Mouse (Mus musculus) urinary bladder, postnatal 36 days (tissue): Measurements from ENCODE around the gene Irf2bpl.

ENCODE experiments used
- DNase-seq, 2 experiments: peaks; one replicate each; pipeline ENCODE4 v3.0.0; 2022; ENCODE audit warnings: low spot score in 2 of 2, mixed read lengths in 1 of 2

The Irf2bpl gene

GRCm38 (mm10) chr12:86859924-86860790 is 24.4 kb downstream of the Irf2bpl start:
- no peak for DNase-seq

DNA sequence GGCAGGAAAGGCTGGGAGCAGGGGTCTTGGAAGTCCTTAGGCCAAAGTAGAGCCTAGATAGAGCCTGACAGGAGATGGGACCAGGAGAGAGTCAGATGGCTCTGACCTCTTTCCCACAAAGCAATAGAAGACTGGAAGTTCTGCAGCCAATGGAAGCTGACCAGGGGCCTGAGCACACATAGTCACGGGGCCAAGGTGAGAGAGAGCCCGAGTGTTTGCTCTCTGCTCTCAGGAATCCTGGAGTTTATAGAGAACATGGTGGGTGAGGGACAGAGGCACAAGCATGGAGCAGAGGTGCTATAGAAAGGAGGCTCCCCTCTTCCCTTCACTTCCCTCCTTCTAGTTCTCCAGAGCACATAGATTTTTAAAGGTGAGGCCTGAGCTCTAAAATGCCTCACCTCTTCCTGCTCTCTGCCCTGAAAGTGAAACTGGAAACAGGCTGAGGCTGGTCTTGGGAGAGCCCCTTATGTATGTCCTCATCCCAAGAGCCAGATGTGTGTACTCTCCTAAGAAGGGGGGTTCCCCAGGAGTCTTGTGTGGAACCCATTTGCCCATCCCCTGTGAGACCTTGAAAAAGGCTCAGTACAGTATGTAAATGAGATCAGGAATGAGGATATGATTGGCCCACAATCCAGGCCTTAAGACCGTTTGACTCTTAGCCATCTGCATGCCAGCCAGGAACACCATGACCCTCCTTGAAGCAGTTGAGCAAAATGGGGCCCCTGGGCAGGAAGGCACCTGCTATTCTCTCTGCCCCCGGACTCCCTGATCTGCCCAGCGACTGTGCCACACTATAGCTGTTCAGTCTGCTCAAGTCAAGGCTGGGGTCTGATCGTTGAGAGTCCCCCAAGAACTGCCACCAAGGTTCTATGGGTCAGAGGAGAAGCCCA is 25.4 kb downstream of the Irf2bpl start:
- no peak for DNase-seq

DNA sequence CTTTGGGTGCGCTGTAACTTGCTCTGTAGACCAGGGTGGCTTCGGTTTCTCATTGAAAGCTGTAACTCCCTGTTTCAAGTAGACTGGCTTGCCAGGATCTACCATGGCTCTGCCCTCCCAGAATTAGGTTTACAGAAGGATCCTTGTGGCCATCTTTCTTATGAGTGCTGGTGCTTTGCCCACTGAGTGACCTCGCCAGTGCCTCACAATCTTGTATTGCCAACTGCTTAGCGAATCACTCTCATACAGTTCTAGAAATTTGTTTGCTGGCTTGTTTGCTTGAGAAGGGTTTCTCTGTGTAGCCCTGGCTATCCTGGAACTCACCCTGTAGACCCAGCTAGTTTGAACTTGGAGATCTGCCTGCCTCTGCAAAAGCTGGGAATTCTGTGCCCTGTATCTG is 26.1 kb downstream of the Irf2bpl start:
- no peak for DNase-seq

DNA sequence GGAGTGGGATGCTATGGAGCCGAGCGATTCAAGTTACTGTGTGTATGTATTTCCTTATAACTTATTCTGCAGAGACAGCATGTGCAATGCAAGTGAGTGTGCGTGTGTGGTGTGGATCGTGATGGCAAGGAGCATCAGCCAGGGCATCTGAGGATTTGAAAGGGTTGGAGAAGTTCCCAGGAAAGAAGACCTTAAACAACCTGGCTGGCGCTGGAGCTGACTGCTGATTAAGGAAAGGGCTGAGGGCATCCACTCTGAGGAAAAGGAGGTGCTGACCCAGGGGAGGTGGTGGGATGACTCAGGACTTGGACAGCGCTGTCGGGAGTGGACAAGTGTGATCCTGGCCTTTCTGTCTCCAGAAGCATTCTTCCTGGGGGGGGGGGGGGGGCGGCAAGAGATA is 27.3 kb downstream of the Irf2bpl start:
- no peak for DNase-seq

- peak in 1 of 2 experiments; percentile 65 for DNase-seq
Observed at GRCm38 (mm10) chr12:86855670-86856069, 28.9 kb downstream of the Irf2bpl start.

- no peak for DNase-seq
Observed at GRCm38 (mm10) chr12:86853516-86853915, 31.1 kb downstream of the Irf2bpl start.

GRCm38 (mm10) chr12:86851313-86851712 is 33.3 kb downstream of the Irf2bpl start:
- no peak for DNase-seq

DNA sequence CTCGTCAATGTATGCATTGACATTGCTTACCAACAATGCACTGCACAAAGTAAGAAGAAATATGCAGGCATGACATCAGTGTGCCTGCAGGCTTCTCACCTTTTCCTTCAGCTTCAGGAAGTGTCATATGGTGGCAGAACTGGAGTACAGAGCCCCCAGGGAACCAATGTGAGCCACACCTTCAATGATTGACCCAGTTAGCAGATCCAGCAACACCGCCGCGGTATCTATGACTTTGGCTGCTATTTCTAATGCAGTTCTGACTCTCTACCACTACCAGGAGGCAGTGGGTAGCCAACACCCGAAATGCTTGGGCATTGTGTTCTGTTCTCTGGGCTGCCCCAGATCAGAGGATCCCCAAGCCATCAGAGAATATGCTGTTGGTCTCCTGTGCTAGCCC is 33.9 kb downstream of the Irf2bpl start:
- DNase-seq: no peak

DNA sequence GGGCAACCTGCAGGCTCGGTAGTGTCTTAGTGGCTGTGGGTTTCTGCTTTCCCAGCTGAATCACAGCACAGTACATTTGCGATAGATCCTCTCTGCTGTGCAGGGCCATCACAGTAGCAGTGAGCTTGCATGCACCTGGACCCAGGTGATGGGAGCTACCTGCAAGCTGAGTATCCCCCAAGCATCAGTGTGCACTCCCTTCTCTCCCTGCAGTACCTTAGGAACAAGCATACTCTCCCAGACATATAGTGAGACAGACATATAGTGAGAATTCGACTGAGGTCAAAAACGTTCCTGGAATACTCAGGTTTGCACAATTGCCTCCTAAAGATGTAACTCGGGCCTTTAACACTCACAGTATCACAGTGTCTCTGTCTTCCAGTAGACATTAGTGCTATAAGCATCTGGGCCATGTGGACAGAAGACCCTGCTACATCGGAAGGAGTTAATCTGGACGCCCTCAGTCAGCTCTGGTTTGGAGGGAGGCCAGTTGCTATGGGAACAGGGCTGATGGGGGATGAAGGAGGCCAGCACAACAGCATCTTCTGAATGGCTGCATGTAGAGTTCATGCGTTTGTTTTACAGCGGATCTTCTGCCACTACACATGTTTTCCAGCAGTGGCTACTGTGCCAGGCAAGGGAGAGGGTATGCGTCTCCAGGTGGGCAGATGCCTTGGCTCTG is 34.5 kb downstream of the Irf2bpl start:
- no peak for DNase-seq

- DNase-seq: no peak
Observed at GRCm38 (mm10) chr12:86842866-86843459, 41.6 kb downstream of the Irf2bpl start.

DNA sequence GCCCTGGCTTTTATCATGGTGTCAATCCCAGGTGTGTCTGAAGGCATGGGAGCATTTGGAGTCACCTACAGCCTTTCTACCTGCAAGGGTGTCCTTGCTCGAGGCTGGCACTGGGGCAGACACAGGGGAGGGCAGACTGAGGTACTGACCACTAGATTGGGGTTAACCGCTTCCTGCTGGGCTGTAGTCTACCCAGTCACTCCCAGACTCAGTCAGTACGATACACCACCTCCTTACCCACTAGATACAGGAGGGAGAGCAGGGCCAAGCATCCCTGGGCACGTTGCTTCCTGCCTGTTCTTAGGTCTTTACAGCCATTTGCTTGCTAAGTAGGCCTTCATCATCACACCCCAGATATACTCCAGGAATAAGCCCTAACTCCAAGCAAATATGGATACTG is 44.1 kb downstream of the Irf2bpl start:
- DNase-seq: no peak

- peak in 1 of 2 experiments; percentile 34 for DNase-seq
Observed at GRCm38 (mm10) chr12:86838181-86838580, 46.4 kb downstream of the Irf2bpl start.

- peak; percentile 89 to 94 for DNase-seq
Observed at GRCm38 (mm10) chr12:86836431-86837047, 48.1 kb downstream of the Irf2bpl start.

- no peak for DNase-seq
Observed at GRCm38 (mm10) chr12:86835899-86836298, 48.7 kb downstream of the Irf2bpl start.

DNA sequence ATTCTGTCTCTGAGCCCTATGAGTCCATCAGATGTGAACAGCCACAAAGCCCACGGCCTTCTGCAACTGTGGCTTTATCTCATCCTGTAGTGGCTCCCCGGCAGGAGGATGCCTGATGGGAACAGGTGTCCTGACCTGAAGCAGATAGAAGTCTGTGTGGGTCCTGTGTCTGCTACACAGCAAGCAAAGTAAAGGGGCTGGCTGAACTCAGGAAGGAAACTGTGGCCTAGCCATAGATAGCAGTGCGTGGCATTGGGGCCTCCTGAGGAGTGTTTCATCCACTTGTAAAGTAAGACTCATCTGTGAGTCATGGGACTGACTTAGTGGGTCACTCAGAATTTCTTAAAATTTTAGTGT is 50.2 kb downstream of the Irf2bpl start:
- no peak for DNase-seq

GRCm38 (mm10) chr12:86833711-86834415 is 50.7 kb downstream of the Irf2bpl start:
- peak; percentile 84 to 92 for DNase-seq

- peak in 1 of 2 experiments; percentile 26 for DNase-seq
Observed at GRCm38 (mm10) chr12:86832551-86833182, 51.9 kb downstream of the Irf2bpl start.

DNA sequence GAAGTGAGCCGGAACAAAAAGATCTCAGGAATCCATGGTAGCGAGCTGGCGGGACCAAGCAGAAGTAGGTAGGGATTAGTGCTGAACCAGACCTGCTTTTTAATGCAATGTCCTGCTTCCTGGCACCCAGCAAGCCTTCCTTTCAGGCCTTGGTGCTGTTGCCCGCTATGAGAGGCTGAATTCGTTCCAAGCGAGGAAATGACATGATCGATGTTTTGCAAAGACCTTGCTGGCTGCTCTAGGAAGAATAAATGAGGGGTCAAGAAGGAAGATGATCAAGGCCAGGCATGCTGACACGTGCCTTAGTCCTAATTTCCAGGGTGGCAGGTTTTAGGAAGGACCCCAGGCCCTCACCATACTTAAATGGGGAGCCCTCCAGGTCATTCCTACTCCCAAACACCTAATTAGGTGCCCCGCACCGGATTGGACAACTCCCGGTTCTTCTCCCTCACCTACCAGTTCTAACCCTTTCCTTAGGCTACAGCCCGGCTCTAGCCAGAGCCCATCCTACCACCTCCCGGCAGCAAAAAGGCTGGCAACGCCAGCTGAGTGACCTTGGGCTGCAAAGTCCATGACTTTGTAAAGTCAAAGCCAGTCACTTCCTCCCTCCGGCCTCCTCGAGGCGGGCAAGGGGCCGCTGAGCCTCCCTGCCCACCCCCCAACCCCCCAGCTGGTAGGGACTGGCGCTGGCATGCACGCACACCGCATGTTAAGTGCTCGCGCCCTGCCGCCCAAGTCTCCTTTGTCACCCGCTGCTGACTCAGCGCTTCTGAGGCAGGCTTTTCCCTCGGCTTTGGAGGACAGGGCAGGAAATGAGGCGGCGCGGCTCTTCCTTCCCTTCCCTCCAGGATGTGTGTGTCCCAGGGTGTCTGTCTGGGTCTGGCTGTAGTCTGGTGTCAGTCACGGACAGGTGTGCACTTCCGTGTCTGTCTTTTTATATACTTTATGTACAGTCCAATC is 52.7 kb downstream of the Irf2bpl start:
- peak in 1 of 2 experiments; percentile 69 for DNase-seq
